Mouse (Mus musculus): Measurements from ENCODE around the gene Tcl1b1.

GRCm38 (mm10) chr12:105158842-105159241 is 648 bp upstream of the Tcl1b1 start:
- TF ChIP-seq POLR2A (IDR thresholded peaks at IDR 0.05; ENCODE audit: extremely low read depth, insufficient read depth, low read length) (no peak), CTCF (IDR thresholded peaks at IDR 0.05; ENCODE audit: extremely low read depth, insufficient read depth, low read length) (no peak)
